Mouse (Mus musculus) T-helper 1 cell (primary cell): Measurements from ENCODE around the gene Slc8a1.

Experiments
- in situ Hi-C: fragments of 300-600 bp; cut with MboI, MseI; formaldehyde crosslinking; loops from one replicate; pipeline ENCODE4 v1.15.1; 2025; ENCODE audit warnings: high pct_unique_total_duplicates

Gene Slc8a1

GRCm38 (mm10) chr17:81738311-81738755, at the start of gene Slc8a1:
Gene Slc8a1, minus strand, starts transcription at chr17:81738377.
- in situ Hi-C loops, result no loop called here

- in situ Hi-C loops, result no loop called here
Measured at GRCm38 (mm10) chr17:81787350-81787749, 49.2 kb upstream of the Slc8a1 start.

GRCm38 (mm10) chr17:81782326-81782725, 44.1 kb upstream of the Slc8a1 start:
- in situ Hi-C loops, result no loop called here

- in situ Hi-C loops, result no loop called here
Measured at GRCm38 (mm10) chr17:81781491-81781890, 43.3 kb upstream of the Slc8a1 start.

- in situ Hi-C loops, result no loop called here
Measured at GRCm38 (mm10) chr17:81779883-81780282, 41.7 kb upstream of the Slc8a1 start.

GRCm38 (mm10) chr17:81750664-81751063, 12.5 kb upstream of the Slc8a1 start:
- in situ Hi-C loops, result no loop called here

- in situ Hi-C loops, result no loop called here
Measured at GRCm38 (mm10) chr17:81743034-81743433, 4.9 kb upstream of the Slc8a1 start.

GRCm38 (mm10) chr17:81740576-81740975, 2.4 kb upstream of the Slc8a1 start:
- in situ Hi-C loops, result no loop called here

- in situ Hi-C loops, result no loop called here
Measured at GRCm38 (mm10) chr17:81737779-81738178, 398 bp downstream of the Slc8a1 start.

GRCm38 (mm10) chr17:81737309-81737708, 868 bp downstream of the Slc8a1 start:
- in situ Hi-C loops, result no loop called here

- in situ Hi-C loops, result no loop called here
Measured at GRCm38 (mm10) chr17:81735583-81735982, 2.6 kb downstream of the Slc8a1 start.

GRCm38 (mm10) chr17:81729891-81730290, 8.3 kb downstream of the Slc8a1 start:
- in situ Hi-C loops, result no loop called here

GRCm38 (mm10) chr17:81712273-81712751, 25.9 kb downstream of the Slc8a1 start:
- in situ Hi-C loops, result no loop called here

- in situ Hi-C loops, result no loop called here
Measured at GRCm38 (mm10) chr17:81704761-81705160, 33.4 kb downstream of the Slc8a1 start.

GRCm38 (mm10) chr17:81703258-81703657, 34.9 kb downstream of the Slc8a1 start:
- in situ Hi-C loops, result no loop called here

GRCm38 (mm10) chr17:81701701-81702100, 36.5 kb downstream of the Slc8a1 start:
- in situ Hi-C loops, result no loop called here

GRCm38 (mm10) chr17:81698789-81699188, 39.4 kb downstream of the Slc8a1 start:
- in situ Hi-C loops, result no loop called here

- in situ Hi-C loops, result no loop called here
Measured at GRCm38 (mm10) chr17:81697695-81698094, 40.5 kb downstream of the Slc8a1 start.

- in situ Hi-C loops, result no loop called here
Measured at GRCm38 (mm10) chr17:81694977-81695376, 43.2 kb downstream of the Slc8a1 start.

GRCm38 (mm10) chr17:81679616-81680015, 58.6 kb downstream of the Slc8a1 start:
- in situ Hi-C loops, result no loop called here

GRCm38 (mm10) chr17:81677450-81677849, 60.7 kb downstream of the Slc8a1 start:
- in situ Hi-C loops, result no loop called here

- in situ Hi-C loops, result no loop called here
Measured at GRCm38 (mm10) chr17:81676203-81676602, 62.0 kb downstream of the Slc8a1 start.

GRCm38 (mm10) chr17:81671245-81671644, 66.9 kb downstream of the Slc8a1 start:
- in situ Hi-C loops, result no loop called here
